Mouse (Mus musculus): ENCODE results near the gene Fgf8.

Gene Fgf8

GRCm38 (mm10) chr19:45731658-45732057 is 11.1 kb downstream of the Fgf8 start:
- intact Hi-C loops (cut with DNase I) = no loop called here

- intact Hi-C loops (cut with DNase I) = no loop called here
Observed at GRCm38 (mm10) chr19:45730042-45730441, 12.7 kb downstream of the Fgf8 start.

GRCm38 (mm10) chr19:45727231-45727630 is 15.5 kb downstream of the Fgf8 start:
- intact Hi-C loops (cut with DNase I) = no loop called here

- intact Hi-C loops (cut with DNase I) = no loop called here
Observed at GRCm38 (mm10) chr19:45725677-45726277, 16.9 kb downstream of the Fgf8 start.

DNA sequence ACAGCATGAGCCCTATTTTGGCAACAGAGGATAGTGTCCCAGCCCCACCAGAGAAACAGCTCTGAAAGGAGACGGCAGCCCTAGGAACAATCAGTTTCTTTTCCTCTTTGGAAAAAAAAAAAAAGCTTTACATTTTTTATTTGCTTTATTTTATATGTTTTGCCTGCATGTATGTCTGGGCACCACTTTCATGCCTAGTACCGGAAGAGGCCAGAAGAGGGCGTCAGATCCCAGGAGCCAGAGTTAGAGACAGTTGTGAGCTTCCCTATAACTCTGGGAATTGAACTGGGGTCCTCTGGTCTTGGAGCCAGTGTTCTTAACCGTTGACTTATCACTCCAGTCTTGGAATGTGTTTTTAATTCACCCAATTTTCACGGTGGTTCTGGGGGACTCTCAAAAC is 20.5 kb downstream of the Fgf8 start:
- intact Hi-C loops (cut with DNase I) = no loop called here

GRCm38 (mm10) chr19:45718286-45718685 is 24.4 kb downstream of the Fgf8 start:
- intact Hi-C loops (cut with DNase I) = no loop called here

DNA sequence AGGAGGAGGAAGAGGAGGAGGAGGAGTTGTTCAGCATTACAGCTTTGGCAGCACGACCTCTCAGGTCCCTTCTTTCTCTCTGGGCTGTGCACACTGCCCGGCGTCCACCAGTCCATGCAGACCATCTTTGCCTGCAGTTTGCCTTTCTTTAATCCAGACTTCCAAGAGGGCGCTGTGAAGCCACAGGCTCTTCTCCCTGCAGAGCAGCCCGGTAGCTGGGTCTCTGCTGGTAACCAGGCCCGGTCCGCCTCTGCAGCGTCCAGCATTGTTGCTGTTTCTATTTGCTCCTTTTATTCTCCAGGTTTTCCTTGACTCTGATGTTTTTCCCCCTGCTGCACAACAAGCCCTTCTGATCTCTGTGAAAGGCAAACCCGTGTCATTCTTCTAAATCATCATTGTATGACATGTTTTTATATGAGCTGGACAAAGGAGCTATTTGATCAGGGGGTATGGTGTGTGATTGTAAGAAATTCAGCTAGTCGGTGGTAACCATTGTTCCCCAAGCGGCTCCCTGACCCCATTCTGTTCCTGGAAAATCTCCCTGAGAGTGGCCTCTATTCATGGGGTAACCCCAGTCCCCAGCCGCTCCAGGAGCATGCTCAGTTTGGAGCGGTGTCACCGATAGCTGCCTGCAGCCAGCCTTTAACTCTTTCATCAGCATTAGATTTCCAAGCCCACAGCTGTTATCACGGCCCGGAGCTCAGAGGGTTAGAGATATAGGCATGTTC is 25.1 kb downstream of the Fgf8 start:
- intact Hi-C loops (cut with DNase I) = no loop called here

GRCm38 (mm10) chr19:45708704-45709103 is 34.0 kb downstream of the Fgf8 start:
- intact Hi-C loops (cut with DNase I) = no loop called here

DNA sequence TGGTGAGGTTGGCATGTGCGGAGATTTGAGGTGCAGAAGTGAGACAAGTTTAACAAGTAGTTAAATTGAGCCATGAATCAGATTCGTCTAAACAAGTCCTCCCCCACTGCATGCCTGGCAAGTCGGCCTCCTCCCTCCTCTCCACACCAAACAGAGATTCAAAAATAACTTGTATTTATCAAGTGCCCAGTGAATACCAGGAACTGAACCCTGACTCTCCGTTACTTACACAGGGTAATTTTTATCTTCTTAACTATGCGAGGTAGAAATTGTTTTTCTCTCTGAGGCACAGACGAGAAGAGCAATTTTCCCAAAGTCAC is 46.5 kb downstream of the Fgf8 start:
- intact Hi-C loops (cut with DNase I) = no loop called here

DNA sequence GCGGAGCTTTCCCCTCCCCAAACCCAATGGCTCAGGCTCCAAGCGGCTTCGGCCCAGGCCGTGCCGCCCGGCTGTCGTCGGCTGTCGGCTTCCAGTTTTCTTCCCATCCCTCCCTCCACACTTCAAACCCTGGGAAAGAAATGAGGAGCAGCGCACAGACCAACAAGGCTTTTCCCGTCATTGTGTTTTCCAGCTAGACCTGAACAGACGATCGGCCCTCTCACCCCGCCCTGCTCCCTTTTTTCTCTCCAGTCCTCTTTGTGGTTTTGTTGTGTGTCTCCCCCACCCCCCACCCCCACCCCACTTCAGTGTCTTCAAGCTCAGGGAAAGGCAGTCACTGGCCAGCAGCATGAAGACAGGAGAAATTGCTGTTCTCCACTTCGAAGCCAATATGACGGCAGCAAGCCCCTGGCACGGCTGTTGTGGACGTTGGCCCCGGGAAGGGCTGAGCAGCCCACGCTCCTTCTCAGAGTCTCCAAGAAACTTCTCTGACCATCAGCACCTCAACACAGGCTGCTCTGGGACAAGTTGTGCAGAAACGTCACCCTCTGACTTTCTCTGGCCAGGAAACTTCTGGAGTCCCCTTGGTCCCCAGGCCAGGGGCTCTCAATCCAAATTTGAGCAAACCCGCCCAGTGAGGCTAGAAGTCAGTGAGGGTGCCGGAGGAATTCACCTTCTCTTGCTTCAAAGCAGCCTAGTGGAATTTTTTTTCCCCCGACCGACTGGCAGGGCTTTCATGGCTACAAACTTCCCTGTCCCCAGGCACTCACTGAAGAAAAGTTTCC is 47.0 kb downstream of the Fgf8 start:
- intact Hi-C loops (cut with DNase I) = no loop called here

DNA sequence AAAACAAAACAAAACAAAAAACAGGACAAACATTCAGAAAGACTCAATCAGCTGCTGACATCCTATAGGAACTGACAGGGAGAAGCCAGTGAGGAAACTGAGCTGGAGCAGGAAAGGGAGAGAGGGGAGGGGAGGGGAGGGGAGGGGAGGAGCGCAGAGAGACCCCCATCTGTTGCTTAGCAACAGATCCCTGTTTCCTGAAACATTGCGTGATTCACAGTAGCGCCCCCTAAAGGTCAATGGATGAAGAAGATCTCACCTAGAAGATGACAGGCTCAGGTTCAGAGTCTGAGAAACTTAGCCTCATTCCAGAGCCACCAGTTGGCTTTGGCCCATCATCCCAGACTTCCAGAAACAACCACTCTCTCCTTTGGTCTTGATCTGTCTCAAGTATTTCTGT is 48.7 kb downstream of the Fgf8 start:
- intact Hi-C loops (cut with DNase I) = no loop called here

GRCm38 (mm10) chr19:45692211-45692610 is 50.5 kb downstream of the Fgf8 start:
- intact Hi-C loops (cut with DNase I) = no loop called here

DNA sequence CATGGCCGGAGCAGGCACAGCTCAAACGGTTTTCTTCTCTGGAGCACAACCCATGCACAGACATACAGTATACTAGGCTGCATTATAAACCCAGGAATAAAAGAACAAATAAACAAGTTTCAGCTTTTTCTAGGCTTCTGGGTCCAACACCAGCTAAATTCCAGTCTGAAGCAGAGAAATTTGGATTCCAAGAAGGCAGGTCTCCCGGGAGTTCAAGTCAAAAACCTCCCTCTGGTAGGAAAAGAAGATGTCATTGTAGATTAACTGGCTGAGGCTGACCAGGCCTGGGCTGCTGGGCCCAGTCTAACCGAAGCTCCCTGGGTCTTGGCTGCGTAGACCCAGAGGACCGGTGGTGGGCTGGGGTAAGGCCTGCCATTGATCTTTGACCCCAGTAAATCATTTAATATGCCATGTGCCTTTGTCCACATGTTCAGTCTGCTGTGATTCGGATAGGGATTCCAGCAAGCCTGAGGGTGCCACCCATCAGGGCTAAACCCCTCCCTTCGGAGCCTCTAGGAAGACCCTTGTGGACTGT is 51.6 kb downstream of the Fgf8 start:
- intact Hi-C loops (cut with DNase I) = no loop called here

DNA sequence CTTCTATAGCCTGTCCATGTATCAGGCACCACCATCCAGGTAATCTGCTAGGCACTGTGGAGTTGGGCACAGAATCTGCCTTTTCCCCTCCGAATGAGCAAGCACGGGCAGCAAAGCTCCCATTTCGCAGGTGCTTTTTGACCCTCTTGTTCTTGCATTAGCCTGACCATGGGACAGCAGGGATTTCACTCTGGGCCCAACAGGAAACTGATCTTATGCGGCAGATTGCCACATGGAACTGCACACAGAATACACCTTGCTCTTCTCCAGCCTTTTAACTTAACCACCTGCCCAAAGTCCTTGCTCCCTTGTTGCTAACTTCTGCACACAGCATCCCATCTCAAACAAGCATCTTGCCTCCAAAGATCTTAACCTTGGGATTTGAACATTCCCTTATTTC is 55.7 kb downstream of the Fgf8 start:
- intact Hi-C loops (cut with DNase I) = no loop called here
